Mouse (Mus musculus) urinary bladder, postnatal 36 days (tissue): ENCODE data around the gene Gucy2e.

Source experiments
- DNase-seq, 2 experiments: peaks; one replicate each; pipeline ENCODE4 v3.0.0; 2022; ENCODE audit warnings: low spot score in 2 of 2, mixed read lengths in 1 of 2

Gene Gucy2e

DNA sequence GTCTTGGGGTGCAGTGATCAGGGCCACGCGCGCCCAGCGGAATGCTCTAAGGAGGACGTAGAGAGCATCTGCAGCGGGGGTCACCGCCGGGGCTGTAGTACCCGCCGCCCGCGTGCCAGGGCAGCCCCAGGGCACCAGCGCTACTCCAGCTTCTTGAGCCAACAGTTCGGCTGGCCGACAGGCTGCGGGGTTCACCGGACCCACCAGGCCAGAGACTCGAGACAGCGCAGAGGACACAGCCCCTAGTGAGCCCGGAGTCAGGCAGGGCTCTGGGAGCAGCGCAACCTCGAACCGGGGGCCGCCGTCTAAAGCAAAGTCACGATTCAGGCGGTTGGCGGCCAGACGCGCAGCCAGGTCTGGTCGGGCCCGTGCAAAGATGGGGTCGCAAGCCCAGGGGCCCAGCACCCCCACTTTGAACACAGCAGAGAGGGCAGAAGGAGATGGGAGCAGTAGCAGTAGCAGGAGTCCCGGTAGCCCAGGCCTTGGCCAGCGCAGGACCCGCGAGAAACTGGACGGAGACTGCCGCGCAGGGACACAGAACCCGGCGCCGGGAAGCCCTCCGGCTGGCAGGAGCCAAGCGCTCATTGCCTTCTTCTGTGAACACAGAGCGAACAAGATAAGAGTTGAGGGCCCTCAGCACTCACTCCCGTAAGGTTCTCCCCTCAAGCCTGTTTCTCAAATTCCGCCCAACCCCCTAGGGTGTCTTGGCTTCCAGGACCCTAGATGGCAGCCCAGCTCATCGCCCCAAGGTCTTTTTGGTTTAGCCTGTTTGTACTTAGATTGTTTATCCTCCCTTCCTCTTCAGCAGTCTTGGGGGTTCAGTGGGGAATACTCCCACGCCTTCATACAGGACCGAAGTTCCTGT is 543 bp downstream of the Gucy2e start:
- no peak for DNase-seq

DNA sequence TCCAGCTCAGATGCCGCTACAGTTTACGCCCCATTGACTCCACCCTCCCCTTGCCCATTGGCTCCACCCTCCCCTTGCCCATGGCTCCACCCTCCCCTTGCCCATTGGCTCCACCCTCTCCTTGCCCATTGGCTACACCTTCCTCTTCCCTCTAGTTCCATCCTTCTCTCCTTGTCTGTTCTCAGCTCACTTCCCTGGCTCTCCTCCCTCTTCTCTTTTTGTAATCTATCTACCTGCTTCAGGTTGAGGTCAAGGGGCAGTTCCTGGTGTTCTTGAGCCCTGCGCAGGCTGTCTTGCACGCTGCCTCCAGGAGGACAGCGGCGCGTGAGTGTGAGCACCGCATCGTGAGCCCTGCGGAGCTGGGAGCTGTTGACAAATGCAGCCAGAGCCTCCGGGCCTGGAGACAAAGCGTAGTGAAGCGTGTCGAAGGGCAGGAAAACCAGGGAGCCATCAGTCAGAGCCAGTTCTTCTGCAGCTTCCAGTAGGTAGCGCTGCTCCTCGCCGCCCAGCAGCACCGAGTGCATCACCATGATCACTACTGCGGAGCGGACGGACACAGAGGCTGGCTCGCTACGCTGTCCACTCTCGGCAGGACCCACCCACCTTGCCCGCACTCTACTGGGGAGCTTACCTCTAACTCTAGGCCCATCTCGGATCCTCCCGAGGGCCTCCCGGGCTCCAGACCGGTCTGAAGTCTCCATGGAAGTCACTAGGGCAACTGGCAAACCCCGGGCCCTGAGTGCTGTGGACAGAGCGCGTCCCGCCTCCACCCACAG is 1.4 kb downstream of the Gucy2e start:
- DNase-seq, result peak; percentile 23 to 64

DNA sequence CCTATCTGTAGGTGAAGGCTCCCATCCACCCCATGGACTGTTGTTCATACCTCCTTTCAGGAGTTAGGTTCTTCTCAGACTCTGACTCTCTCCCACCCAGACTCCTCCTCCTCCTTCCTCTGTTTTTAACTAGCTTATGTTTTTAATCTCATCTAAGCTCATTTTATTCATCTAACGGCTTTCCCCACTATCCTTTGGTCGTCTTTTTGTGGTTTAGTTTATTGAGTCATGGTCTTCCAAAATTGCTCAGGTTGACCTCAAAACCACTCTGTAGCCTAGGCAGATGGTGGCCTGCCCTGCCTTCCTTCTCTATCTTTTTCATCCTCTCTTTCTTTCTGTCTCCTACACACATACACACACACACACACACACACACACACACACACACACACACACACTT is 3.7 kb downstream of the Gucy2e start:
- DNase-seq, result no peak

DNA sequence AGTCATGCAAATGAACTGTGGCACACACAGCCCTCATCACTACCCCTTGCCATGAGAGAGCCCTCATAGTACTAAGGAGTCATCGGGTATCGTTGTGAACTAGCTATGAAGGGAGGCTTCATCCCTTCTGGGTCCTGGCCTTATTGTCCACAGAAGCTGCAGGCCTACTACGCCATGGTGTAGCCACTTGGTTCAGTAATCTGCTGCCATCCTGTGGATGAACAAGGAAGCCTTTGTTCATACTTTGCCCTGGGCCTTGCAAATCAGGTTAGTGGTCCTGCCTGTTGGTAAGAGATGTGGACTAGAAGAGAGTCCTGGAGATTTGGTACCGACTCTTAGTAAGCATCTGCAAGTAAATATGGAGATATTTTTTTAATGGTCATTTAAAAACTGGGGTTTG is 6.4 kb downstream of the Gucy2e start:
- no peak for DNase-seq

DNA sequence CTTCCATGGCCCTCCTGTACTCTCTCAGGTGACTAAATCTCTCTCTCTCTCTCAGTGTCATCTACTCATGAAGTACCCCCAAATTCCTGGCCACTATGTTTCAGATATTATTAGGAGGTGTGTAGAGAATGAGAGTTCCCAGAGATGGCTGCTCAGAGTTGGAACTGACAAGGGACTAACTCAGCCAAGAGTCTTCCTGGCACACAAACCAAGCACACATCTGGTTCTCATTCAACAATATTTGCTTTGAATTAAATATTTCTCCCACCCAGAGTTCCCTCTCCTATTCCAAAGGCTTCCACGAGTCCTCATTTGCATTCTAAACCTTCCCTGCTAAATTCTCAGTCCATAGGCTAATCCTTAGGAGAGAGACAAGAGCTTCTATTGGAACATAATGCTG is 11.1 kb downstream of the Gucy2e start:
- DNase-seq, result no peak

DNA sequence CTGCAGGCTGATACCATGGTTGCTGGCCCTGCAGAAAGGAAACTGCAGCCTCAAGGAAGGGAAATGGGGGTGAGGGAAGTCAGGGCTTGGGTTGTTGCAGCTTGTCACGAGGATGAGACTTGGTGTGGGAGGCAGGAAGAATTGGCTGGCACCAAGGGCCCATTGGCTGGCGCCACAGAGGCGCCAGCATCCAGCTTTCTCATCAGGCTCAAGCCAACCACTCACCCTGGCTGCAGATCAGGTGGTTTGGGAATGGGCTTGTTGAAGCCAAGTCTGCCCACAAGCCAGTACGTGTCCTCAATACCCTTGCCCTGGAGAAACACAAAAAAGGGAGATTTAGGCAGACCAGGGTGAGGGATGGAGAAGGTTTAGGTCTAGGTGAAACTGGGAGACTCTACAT is 13.7 kb downstream of the Gucy2e start:
- no peak for DNase-seq

DNA sequence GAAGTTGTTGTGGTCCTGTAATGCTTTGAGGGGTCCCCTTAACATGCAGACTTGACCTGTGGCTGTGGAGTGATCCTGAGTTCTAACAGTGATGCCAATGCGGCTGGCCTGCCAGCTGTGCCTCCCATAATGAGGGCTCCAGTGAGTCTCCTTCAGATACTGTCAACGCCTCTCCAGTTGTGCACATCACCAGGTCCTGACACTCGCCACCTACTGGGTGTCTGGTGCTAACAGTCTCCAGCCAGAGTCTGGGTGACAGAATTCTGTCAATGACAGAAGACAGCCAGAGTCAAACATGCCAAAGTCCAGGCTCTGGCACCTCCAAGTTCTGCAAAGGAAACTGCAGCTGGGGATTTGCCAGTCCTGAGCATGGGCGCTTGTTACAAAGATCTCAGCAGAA is 15.8 kb downstream of the Gucy2e start:
- no peak for DNase-seq

DNA sequence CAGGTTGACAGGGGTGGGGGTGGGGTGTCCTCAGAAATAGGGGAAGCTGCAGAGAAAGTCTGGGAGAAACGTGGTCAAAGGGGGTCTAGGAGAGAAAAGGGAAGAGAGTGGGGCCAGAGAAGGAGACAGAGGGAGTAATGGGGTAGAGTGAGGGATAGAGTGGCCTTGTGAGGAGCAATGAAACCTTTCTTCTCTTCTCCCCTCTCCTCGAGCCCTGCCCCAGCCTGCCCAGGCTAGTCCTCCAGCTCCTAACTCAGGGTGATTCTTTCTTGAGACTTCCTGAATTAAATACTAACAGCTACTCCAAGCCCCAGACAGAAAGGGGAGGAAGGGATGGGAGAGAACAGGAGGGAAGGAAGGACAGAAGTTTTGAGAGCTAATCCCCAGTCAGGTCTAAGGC is 18.2 kb downstream of the Gucy2e start:
- no peak for DNase-seq

DNA sequence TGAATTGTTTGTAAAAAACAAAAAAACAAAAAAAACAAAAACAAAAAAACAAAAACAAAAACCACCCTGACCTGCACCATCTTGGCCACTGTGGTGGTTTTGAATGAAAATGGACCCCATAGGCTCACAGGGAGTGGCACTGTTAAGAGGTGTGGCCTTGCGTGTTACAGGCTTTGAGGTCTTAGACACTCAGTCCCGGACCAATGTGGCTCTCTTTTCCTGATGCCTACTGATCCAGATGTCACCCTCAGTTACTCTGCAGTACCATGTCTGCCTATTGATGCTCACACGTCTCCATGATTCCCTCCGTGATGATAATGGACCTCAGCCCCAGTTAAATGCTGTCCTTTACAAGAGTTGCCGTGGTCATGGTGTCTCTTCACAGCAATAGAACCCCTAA is 19.4 kb downstream of the Gucy2e start:
- DNase-seq, result no peak

DNA sequence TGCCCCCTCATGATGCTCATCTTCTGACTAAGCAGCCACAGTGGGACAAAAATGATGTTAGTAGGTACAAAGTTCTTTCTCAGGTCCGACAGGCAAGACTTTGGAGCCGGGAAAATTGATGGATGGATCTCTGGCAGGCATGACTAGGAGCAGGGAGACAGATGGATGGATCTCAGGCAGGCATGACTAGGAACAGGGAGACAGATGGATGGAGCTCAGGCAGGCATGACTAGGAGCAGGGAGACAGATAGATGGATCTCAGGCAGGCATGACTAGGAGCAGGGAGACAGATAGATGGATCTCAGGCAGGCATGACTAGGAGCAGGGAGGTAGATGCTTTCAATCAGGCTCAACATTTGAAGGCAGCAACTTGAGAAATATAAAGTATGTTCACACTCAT is 25.4 kb downstream of the Gucy2e start:
- no peak for DNase-seq

DNA sequence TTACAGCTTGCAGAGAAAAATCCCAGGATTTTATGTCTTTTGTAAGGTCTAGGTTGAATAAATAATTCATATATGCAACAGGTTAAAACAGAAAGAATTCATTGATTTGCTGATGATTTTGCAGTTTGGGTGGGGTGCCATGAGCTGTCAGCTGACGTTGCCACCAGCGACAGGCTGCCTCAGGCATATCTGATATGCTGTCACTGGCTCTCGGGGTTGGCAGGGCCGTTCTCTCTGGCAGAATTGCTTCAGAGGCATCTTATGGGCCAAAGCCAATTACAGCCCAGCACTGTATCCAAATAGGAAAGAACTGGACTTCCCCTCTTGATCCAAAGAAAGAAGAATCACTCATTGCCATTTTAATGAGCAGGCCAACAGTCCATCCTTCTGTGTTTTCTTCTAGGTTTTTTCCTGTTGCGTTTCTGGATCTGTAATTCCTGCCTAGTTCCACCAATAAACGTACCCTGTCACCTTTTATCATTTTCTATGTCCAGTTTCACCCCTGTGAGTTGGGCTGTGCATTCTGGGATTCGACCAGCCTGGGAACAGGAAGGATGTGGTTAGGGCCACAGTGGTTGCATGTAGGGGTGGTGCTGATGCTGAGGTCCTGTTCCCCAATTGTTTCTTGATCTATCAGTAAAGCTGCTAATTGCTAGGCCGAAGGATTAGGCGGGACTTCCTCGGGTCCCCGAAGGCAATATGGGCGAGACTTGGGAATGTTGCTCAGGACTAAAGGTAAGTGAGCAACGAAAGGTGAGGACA is 34.2 kb downstream of the Gucy2e start:
- no peak for DNase-seq

DNA sequence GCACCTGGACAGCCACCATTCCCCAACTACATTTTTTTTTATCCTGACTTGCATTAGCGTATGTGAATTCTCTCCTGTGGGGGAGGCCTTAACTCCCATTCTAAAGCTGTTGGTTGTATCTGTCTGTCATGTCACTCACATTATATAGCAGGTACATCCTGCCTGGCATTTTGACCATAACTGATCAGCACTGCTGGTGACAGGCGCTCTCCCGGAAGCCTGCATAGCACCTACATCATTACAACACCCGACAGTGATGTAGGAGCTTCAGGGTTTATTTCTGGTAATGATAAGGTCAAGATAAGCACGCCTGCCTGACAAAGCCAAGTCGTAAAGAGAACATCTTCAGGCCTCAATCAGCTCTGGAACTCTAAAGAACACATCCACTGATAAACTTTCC is 36.6 kb downstream of the Gucy2e start:
- DNase-seq, result no peak

DNA sequence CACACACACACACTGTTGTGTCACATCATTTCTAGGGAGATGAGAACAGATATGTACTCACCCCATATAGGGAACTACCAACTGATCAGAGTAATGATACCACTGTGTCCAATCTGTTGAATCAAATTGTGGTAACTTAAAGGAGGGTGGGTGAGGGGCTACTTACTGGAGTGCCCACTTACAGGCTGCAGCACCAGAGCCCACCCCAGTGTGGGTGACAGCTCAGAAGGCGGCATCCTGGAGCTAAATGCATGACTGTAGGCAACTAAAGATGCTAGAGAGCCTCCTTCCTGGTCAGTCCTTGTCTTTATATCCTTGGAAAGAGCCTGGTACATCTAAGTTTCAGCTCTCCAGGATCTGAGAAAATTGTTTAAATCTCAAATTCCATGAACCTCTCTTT is 37.6 kb downstream of the Gucy2e start:
- no peak for DNase-seq

DNA sequence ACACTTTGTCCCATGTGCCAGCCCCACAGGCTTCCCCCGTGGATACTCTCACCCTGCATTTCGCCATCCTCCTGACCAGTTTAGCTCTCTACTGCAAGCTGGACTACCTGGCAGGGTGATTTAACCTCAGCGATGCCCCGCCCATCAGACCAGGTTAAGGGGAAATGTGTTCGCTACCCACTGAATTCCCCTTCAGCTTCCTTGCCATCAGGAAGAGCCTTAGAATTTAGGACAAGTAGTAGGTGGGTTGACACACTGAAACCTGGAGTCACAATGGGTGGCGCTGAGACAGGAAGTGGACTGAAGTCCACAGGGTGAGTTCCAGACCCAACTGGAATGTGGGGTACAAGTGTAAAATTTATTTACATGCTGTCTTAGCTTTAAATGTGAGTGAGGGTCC is 39.1 kb downstream of the Gucy2e start, which contains the start of gene Alox8:
TSS of gene Alox8 (minus strand) at position 101 of the 400 bp plus-strand sequence.
- DNase-seq, result no peak

DNA sequence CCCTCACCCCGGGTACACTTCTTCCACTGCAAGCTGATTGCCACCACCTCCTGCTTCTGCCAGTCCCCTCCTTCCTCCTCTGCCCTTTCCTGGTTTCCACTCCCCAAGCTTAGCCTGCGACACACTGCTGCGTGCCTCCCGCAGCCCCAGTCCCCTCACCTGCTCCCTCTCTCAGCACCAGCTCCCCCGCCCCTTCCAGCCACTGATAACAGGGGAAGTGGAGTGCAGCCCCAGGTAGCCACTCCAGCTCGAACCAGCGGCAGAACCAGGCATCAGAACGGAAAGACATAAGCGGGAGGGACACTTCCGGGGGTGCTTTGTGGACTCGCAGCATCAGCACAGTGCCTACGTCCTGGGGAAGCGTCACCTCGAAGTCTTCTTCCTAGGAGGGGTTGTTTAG is 39.6 kb downstream of the Gucy2e start:
- peak in 1 of 2 experiments; percentile 3 for DNase-seq

DNA sequence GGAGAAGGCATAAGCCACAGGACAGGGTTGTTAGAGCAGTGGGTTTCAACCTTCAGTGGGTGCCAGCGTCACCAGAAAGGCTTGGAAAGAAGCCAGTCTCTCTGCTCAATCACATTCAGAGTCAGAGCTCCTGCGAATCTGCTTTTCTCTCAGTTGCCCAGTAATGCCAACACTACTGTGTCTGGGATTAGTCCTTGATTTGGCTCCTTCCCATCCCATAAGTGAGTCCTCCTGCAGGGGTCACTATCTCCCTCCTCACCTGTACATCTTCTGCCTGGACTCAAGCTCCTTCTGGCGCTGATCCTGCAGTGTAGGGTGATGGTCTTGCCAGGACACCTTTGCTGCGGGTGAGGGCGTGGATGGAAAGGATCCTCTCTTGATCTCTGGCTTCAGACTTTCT is 40.1 kb downstream of the Gucy2e start:
- no peak for DNase-seq

DNA sequence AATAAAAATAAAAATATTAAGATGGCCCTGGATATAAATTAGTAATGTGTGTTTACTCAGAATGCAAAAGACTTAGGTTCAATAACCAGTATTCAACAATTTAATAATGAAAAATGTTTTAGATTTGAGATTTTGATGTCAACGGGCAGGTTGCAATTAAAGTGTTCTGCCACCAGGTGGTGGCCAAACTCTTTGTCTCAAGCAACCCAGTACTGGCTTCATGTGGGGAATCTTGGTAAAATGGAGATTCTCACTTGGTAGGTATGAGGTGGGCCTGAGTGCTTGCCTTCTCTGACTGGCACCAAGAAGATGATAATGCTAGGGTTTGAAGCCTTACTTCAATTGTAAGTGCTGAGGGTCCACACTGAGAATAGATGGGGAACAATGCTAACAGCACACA is 44.0 kb downstream of the Gucy2e start:
- no peak for DNase-seq

DNA sequence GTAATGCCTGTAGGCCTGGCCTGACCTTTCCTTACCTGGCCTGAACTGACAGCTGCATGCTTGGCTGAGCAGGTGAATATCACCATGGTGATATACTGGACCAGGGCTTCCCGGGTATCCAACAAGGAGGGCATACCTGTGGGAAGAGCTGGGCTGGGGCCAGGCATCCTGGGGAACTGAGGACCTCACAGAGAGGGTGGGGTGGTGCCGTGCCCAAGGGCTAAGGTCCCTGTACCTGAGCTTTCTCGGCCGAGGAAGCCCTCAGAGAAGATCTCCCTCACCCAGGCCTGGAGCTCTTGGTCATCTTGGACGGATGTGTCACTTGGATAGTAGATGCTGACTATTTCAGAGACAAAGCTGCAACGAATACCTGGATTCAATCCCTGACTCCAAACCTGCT is 50.9 kb downstream of the Gucy2e start:
- DNase-seq, result no peak

DNA sequence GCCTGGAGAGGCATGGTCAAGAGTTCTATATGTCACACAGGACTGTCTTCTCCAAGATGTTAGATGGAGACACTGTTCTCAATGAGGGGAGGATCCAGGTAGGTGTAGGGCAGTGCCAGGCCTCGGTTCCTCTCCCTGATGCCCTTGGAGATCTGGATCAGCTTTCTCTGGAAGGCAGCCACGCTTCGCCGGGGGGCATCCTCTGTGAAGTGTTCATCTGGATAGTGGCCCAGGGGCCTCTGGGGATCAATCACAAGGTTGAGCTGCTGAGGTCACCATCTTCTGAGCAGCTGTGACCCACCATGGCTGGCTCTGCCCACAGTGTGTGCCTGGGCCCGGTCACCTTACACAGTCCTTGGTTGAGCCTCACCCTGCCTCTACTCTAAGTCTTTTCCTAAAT is 51.8 kb downstream of the Gucy2e start:
- no peak for DNase-seq

DNA sequence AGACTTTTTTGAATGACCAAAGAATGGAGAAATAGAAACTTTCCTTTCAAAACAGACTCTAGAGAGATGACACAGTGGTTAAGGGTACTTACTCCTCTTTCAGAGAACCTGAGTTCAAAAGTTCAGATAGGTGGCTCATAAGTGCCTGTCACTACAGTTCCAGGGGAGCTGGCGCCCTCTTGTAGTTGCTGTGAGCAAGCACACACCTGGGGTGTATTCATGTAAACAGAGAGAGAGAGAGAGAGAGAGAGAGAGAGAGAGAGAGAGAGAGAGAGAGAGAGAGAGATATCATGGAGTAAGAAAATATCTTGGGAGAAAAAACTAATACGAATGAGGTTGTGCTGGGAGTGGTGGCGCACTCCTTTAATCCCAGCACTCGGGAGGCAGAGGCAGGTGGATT is 56.7 kb downstream of the Gucy2e start:
- DNase-seq, result no peak

DNA sequence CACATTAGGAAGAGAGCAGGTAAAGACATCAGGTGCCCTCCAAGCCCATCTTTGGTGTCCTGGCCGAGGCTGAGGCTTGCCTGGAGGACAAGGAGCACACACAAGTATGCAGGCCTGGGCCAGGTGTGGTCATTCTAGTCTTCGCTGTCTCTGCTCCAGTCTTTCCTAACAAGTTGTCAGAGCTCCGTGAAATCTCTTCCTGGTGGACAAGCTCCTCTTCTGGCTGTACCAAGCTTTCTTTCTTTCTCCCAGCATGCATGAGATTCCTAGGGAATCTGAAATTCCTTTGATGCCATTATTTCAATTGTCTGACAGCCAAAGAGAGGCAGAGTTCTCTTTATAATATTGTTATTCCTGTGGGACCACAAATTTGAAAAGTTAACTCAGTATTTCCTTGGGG is 57.3 kb downstream of the Gucy2e start:
- no peak for DNase-seq

DNA sequence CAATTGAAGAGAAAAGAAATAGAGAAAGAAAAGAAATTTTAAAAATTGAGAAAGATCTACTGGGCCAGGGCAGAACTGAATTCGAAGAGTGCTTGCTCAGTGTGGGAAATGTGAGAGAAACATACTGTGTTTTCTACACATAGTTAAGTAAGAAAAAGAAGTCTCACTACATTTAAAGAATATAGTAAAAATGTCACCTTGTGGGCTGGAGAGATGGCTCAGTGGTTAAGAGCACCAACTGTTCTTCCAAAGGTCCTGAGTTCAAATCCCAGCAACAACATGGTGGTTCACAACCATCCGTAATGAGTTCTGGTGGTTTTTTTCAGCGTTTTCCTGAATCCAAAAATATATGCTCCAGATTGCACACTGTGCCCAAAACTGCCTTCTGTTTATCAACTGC is 58.3 kb downstream of the Gucy2e start:
- no peak for DNase-seq
